29 mouse cellular contexts compared by ENCODE assay signal in the genomic region with DNA sequence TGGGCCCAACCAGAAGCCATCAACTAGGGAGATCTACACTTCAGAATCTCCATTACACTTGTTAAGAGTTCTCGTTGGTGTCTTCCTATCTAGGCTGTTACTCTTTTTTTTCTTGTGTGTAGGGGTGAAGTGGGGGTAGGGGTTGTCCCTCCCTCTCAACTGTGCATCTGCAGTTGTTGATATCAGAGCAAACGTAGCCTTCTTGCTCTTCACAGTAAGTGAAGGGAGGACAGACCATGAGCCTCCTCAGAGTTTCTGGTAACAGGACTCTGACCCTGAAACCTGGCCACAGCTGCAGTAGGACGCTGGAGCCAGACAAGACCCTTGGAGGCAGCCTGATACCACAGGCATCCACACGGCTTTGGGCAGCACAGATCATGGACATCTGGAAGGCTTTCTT.
DNase-seq lines count a peak whose midpoint lies in the region; ATAC-seq lines count a peak whose summit lies in the region.
"Had no signal": no experiment of that assay in that cellular context is flagged by ENCODE, and none has a peak within 500 bp of the region (broad histone marks: within the 10 kb centered on the region; RNA-seq: fewer than 3 reads in every experiment).

No protein-coding gene starts in this region.

- WGBS in heart, embryonic 12.5 days, result 47% methylated on average over 4 of the region's 4 CpGs
- 79% methylated on average over 4 of the region's 4 CpGs for WGBS in embryonic facial prominence, embryonic 10.5 days

- H3K27me3 ChIP-seq in heart, embryonic 12.5 days (replicated peaks), result no peaks in the 10 kb centered on the region
- H3K27me3 ChIP-seq in embryonic facial prominence, embryonic 10.5 days (replicated peaks; ENCODE audit: low read depth, poor library complexity, severe bottlenecking), result peaks cover 5% of the 10 kb centered on the region
- H3K27me3 ChIP-seq: CH12.LX; heart, embryonic 15.5 days had no signal

- no peak for ATAC-seq in heart, embryonic 12.5 days (ENCODE audit: insufficient number of reproducible peaks, low FRiP score)
- ATAC-seq in megakaryocyte progenitor cell, adult 5-6 weeks (replicated peaks; ENCODE audit: poor library complexity), result peak; percentile 58
- ATAC-seq: forebrain, embryonic 13.5 days; forebrain, embryonic 16.5 days; hindbrain, embryonic 16.5 days had no signal

- H3K4me2 ChIP-seq in heart, embryonic 12.5 days, result no peak overlapping the region
- H3K4me2 ChIP-seq: forebrain, embryonic 13.5 days; heart, embryonic 11.5 days; heart, embryonic 15.5 days; hindbrain, embryonic 13.5 days had no signal

- DNase-seq in heart, adult 11 months, result peak; percentile 54
- peak; percentile 22 for DNase-seq in 416B (ENCODE audit: low read depth)
- peak; percentile 33 for DNase-seq in MEL-GATA-1-ER (ENCODE audit: extremely low read depth, low read depth)
- no peak for DNase-seq in embryonic facial prominence, embryonic 10.5 days (ENCODE audit: low spot score)
- no peak for DNase-seq in spleen, adult 18-20 months
- no peak for DNase-seq in right cerebral cortex, postnatal 4 days
- DNase-seq: adrenal gland, adult 2 months; adrenal gland, postnatal 14 days; B cell, adult 2 months; cerebellum, adult 11-12 months; cerebellum, adult 8-10 months; cerebellum, postnatal 10 days; cerebellum, postnatal 36 days; embryo, embryonic 11 days; gastrocnemius, postnatal 10 days; gastrocnemius, postnatal 36 days; heart, postnatal 10 days; heart, postnatal 36 days had no signal

- H3K4me1 ChIP-seq in heart, embryonic 12.5 days (replicated peaks), result peaks cover 16% of the 10 kb centered on the region
- 0 out of 2 replicates have a peak, but pooled peaks cover 3% of the 10 kb centered on the region for H3K4me1 ChIP-seq in embryonic facial prominence, embryonic 10.5 days

- no peaks in the 10 kb centered on the region for H3K9me3 ChIP-seq in heart, embryonic 12.5 days (replicated peaks)
- no peaks in the 10 kb centered on the region for H3K9me3 ChIP-seq in embryonic facial prominence, embryonic 10.5 days
- H3K9me3 ChIP-seq: forebrain, embryonic 10.5 days; forebrain, embryonic 13.5 days; heart, embryonic 15.5 days; hindbrain, embryonic 10.5 days; hindbrain, embryonic 13.5 days had no signal

- 0 out of 2 replicates have a peak, but pooled peaks cover 3% of the 10 kb centered on the region for H3K36me3 ChIP-seq in heart, embryonic 12.5 days
- H3K36me3 ChIP-seq in embryonic facial prominence, embryonic 10.5 days (replicated peaks), result peaks cover 13% of the 10 kb centered on the region

- H3K4me3 ChIP-seq in heart, embryonic 12.5 days, result no peak overlapping the region
- H3K4me3 ChIP-seq in embryonic facial prominence, embryonic 10.5 days, result no peak overlapping the region
- H3K4me3 ChIP-seq: forebrain, embryonic 10.5 days; forebrain, embryonic 13.5 days; heart, embryonic 15.5 days; hindbrain, embryonic 10.5 days; hindbrain, embryonic 13.5 days had no signal

- H3K9ac ChIP-seq in heart, embryonic 12.5 days, result no peak overlapping the region
- H3K9ac ChIP-seq: forebrain, embryonic 13.5 days; heart, embryonic 15.5 days; hindbrain, embryonic 13.5 days had no signal

- H3K27ac ChIP-seq in heart, embryonic 12.5 days (ENCODE audit: poor library complexity, severe bottlenecking), result no peak overlapping the region
- H3K27ac ChIP-seq in embryonic facial prominence, embryonic 10.5 days (replicated peaks), result no peak overlapping the region
- H3K27ac ChIP-seq: forebrain, embryonic 10.5 days; forebrain, embryonic 13.5 days; heart, embryonic 15.5 days; hindbrain, embryonic 10.5 days; hindbrain, embryonic 13.5 days had no signal

Comparison
In these comparisons a context has a peak if more than half of its experiments do, and no peak if none do; other contexts are left out.
1. DNase-seq: peak in heart, adult 11 months (single experiment), 416B (single experiment) and MEL-GATA-1-ER (single experiment); none in embryonic facial prominence, embryonic 10.5 days (single experiment), spleen, adult 18-20 months (0 of 2) and right cerebral cortex, postnatal 4 days (single experiment).